Mouse (Mus musculus): ENCODE measurements at regions not wholly inside any gene's neighbourhood (a gene's known extent, or its start where the extent isn't known, plus 50 kb on each side); places are given as distances from the start of the nearest gene placed in this dataset.

- no peaks in the 10 kb centered on the region for H3K27me3 ChIP-seq (ENCODE audit: control insufficient read depth, insufficient read depth, low read length)
- TF ChIP-seq POLR2A (IDR thresholded peaks at IDR 0.05; ENCODE audit: low read depth, low read length) (no peak), CTCF (IDR thresholded peaks at IDR 0.05; ENCODE audit: extremely low read depth, insufficient read length, insufficient replicate concordance, low read depth, low read length) (no peak)
- H3K36me3 ChIP-seq (ENCODE audit: control insufficient read depth, insufficient read depth, low read length): no peaks in the 10 kb centered on the region
- H3K4me1 ChIP-seq (ENCODE audit: control insufficient read depth, insufficient read depth, insufficient read length, low read length): no peaks in the 10 kb centered on the region
- no peak overlapping the region for H3K4me3 ChIP-seq (ENCODE audit: low read depth, low read length)
- WGBS: 62% methylated on average over 3 of the region's 3 CpGs
- H3K27ac ChIP-seq (ENCODE audit: insufficient read depth, low read depth, low read length): no peak overlapping the region
Measured at GRCm38 (mm10) chr7:137935896-137936295, 461.6 kb downstream of the Tcerg1l start.

GRCm38 (mm10) chr7:137939116-137939515, 458.4 kb downstream of the Tcerg1l start:
- WGBS: 72% methylated on average over 8 of the region's 8 CpGs
- no peaks in the 10 kb centered on the region for H3K27me3 ChIP-seq (ENCODE audit: control insufficient read depth, insufficient read depth, low read length)
- TF ChIP-seq POLR2A (IDR thresholded peaks at IDR 0.05; ENCODE audit: low read depth, low read length) (no peak), CTCF (IDR thresholded peaks at IDR 0.05; ENCODE audit: extremely low read depth, insufficient read length, insufficient replicate concordance, low read depth, low read length) (no peak)
- no peaks in the 10 kb centered on the region for H3K36me3 ChIP-seq (ENCODE audit: control insufficient read depth, insufficient read depth, low read length)
- H3K4me3 ChIP-seq (ENCODE audit: low read depth, low read length): no peak overlapping the region
- no peaks in the 10 kb centered on the region for H3K4me1 ChIP-seq (ENCODE audit: control insufficient read depth, insufficient read depth, insufficient read length, low read length)
- H3K27ac ChIP-seq (ENCODE audit: insufficient read depth, low read depth, low read length): no peak overlapping the region

- no peak overlapping the region for H3K4me3 ChIP-seq (ENCODE audit: low read depth, low read length)
- H3K27ac ChIP-seq (ENCODE audit: insufficient read depth, low read depth, low read length): no peak overlapping the region
- no peaks in the 10 kb centered on the region for H3K4me1 ChIP-seq (ENCODE audit: control insufficient read depth, insufficient read depth, insufficient read length, low read length)
- H3K36me3 ChIP-seq (ENCODE audit: control insufficient read depth, insufficient read depth, low read length): no peaks in the 10 kb centered on the region
- no peaks in the 10 kb centered on the region for H3K27me3 ChIP-seq (ENCODE audit: control insufficient read depth, insufficient read depth, low read length)
- no peak for TF ChIP-seq POLR2A (IDR thresholded peaks at IDR 0.05; ENCODE audit: low read depth, low read length)
- TF ChIP-seq CTCF (IDR thresholded peaks at IDR 0.05; ENCODE audit: extremely low read depth, insufficient read length, insufficient replicate concordance, low read depth, low read length): no peak
- 44% methylated on average over 5 of the region's 5 CpGs for WGBS
Measured at GRCm38 (mm10) chr7:137940084-137940483, 457.4 kb downstream of the Tcerg1l start.

- Histone ChIP-seq H3K4me3 (ENCODE audit: low read depth, low read length) (no peak overlapping the region), H3K27me3 (ENCODE audit: control insufficient read depth, insufficient read depth, low read length) (no peaks in the 10 kb centered on the region), H3K27ac (ENCODE audit: insufficient read depth, low read depth, low read length) (no peak overlapping the region), H3K36me3 (ENCODE audit: control insufficient read depth, insufficient read depth, low read length) (no peaks in the 10 kb centered on the region), H3K4me1 (ENCODE audit: control insufficient read depth, insufficient read depth, insufficient read length, low read length) (no peaks in the 10 kb centered on the region)
- TF ChIP-seq POLR2A (IDR thresholded peaks at IDR 0.05; ENCODE audit: low read depth, low read length): no peak
- TF ChIP-seq CTCF (IDR thresholded peaks at IDR 0.05; ENCODE audit: extremely low read depth, insufficient read length, insufficient replicate concordance, low read depth, low read length): no peak
- 80% methylated on average over 2 of the region's 2 CpGs for WGBS
Measured at GRCm38 (mm10) chr7:137944991-137945390, 452.5 kb downstream of the Tcerg1l start.

GRCm38 (mm10) chr7:137947424-137947823, 450.1 kb downstream of the Tcerg1l start:
- H3K36me3 ChIP-seq (ENCODE audit: control insufficient read depth, insufficient read depth, low read length): no peaks in the 10 kb centered on the region
- TF ChIP-seq POLR2A (IDR thresholded peaks at IDR 0.05; ENCODE audit: low read depth, low read length) (no peak), CTCF (IDR thresholded peaks at IDR 0.05; ENCODE audit: extremely low read depth, insufficient read length, insufficient replicate concordance, low read depth, low read length) (no peak)
- H3K4me1 ChIP-seq (ENCODE audit: control insufficient read depth, insufficient read depth, insufficient read length, low read length): no peaks in the 10 kb centered on the region
- 53% methylated on average over 5 of the region's 5 CpGs for WGBS
- H3K27ac ChIP-seq (ENCODE audit: insufficient read depth, low read depth, low read length): no peak overlapping the region
- no peak overlapping the region for H3K4me3 ChIP-seq (ENCODE audit: low read depth, low read length)
- no peaks in the 10 kb centered on the region for H3K27me3 ChIP-seq (ENCODE audit: control insufficient read depth, insufficient read depth, low read length)

GRCm38 (mm10) chr7:137957354-137957753, 440.2 kb downstream of the Tcerg1l start:
- H3K27me3 ChIP-seq (ENCODE audit: control insufficient read depth, insufficient read depth, low read length): no peaks in the 10 kb centered on the region

GRCm38 (mm10) chr7:137957848-137958247, 439.7 kb downstream of the Tcerg1l start:
- no peaks in the 10 kb centered on the region for H3K4me1 ChIP-seq (ENCODE audit: control insufficient read depth, insufficient read depth, insufficient read length, low read length)
- H3K36me3 ChIP-seq (ENCODE audit: control insufficient read depth, insufficient read depth, low read length): no peaks in the 10 kb centered on the region
- 73% methylated on average over 5 of the region's 5 CpGs for WGBS
- no peak overlapping the region for H3K4me3 ChIP-seq (ENCODE audit: low read depth, low read length)
- H3K27me3 ChIP-seq (ENCODE audit: control insufficient read depth, insufficient read depth, low read length): no peaks in the 10 kb centered on the region
- no peak overlapping the region for H3K27ac ChIP-seq (ENCODE audit: insufficient read depth, low read depth, low read length)
- TF ChIP-seq POLR2A (IDR thresholded peaks at IDR 0.05; ENCODE audit: low read depth, low read length): no peak
- no peak for TF ChIP-seq CTCF (IDR thresholded peaks at IDR 0.05; ENCODE audit: extremely low read depth, insufficient read length, insufficient replicate concordance, low read depth, low read length)

More at GRCm38 (mm10) chr7:137957354-137957753, 440.2 kb downstream of the Tcerg1l start:
- 53% methylated on average over 5 of the region's 5 CpGs for WGBS
- Histone ChIP-seq H3K4me3 (ENCODE audit: low read depth, low read length) (no peak overlapping the region), H3K4me1 (ENCODE audit: control insufficient read depth, insufficient read depth, insufficient read length, low read length) (no peaks in the 10 kb centered on the region), H3K27ac (ENCODE audit: insufficient read depth, low read depth, low read length) (no peak overlapping the region), H3K36me3 (ENCODE audit: control insufficient read depth, insufficient read depth, low read length) (no peaks in the 10 kb centered on the region)
- TF ChIP-seq CTCF (IDR thresholded peaks at IDR 0.05; ENCODE audit: extremely low read depth, insufficient read length, insufficient replicate concordance, low read depth, low read length): no peak
- TF ChIP-seq POLR2A (IDR thresholded peaks at IDR 0.05; ENCODE audit: low read depth, low read length): no peak

Data from small intestine, adult 2 months (tissue).